Mouse (Mus musculus) retina, postnatal 7 days (tissue): Measurements from ENCODE around the gene St7.

Source experiments
- DNase-seq: peaks from one replicate; pipeline ENCODE4 v3.0.0-alpha.2; 2012; ENCODE audit warnings: low read depth, low spot score

Gene St7

DNA sequence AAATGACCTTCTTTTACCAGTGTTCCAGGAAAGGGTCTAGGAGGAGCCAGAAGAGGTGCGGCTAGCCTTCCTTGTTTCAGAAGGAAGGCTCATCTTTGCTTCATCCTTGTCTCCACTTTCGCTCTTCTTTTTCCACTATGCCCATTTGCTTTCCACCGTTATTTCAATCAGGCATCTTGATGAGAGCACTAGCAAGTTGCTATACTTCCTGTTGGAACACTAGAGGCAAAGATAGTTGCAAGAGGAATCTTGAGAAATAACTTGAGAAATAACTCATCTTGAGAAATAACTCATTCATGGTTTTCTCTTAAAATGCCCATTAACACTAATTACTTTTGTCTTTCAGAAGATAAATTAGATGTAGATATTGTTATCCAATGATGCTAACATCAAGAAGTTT is 202.8 kb downstream of the St7 start:
- no peak for DNase-seq

DNA sequence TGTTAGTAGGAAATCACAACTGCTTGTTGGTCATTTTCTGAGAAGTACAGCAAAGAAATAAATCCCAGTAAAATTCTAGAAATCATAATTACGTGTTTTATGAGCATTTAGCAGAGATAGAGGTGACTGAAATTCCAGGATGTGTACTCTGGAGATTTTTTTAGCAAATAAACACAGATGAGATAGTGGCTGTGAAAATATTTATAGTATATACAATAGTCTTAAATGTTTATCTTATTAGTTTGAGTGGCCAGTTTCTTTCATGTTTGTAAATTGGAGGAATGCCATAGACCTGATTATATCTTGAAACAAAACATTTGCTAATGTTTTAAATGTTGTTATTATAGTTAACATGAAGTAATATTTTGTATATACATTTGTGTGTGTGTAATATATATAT is 205.8 kb downstream of the St7 start:
- no peak for DNase-seq

DNA sequence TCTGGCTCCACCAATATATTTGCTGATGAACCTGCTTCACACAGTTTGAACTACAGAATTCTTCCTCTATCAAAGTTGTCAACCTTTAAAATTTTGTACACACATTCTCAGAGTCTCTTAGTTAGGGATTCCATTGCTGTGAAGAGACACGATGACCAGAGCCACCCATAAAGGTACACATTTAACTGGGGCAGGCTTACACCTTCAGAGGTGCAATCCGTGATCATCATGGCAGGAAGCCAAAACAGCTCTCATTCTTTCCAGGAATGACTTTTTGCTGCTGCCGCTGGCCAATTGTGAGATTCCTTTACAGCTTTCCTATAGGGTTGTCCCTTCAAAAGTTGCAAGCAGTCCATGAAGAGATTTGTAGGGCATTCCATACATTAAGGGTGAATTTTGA is 210.6 kb downstream of the St7 start:
- no peak for DNase-seq

DNA sequence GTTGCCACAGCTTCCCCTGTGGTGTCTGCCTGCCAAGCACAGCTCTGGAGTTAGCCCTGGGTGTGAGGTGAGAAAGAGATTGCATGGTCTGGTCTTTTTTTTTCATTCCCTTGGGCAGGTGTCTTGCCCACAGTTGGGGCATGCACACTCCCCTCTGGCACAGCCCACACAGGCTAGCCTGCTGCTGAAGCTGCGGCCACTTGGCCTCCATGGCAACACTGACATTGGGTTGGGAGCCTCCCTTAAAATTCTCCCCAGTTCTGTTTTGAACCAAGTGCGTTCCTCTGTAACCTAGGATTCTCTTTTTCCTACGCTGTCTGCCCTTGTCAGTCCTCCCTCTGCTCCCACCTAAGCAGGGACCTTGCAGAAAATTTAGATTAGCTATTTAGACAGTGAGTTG is 213.0 kb downstream of the St7 start:
- DNase-seq, result no peak

DNA sequence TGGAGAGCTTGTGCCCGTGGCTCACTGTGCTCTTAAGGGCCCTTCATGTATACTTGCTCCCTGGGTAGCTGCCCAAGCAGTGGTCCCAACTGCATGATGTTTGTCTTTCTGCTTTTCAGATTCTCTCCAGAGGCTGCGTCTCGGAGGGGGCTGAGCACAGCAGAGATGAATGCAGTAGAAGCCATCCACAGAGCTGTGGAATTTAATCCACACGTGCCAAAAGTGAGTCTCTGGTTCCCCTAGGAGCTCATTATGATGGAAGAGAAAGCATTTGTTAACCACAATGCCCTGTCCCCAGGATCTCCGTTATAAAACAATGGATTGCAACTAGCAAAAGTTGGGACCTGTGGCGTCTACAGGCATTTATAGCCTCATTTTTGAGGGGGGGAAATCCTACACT is 213.6 kb downstream of the St7 start:
- no peak for DNase-seq

DNA sequence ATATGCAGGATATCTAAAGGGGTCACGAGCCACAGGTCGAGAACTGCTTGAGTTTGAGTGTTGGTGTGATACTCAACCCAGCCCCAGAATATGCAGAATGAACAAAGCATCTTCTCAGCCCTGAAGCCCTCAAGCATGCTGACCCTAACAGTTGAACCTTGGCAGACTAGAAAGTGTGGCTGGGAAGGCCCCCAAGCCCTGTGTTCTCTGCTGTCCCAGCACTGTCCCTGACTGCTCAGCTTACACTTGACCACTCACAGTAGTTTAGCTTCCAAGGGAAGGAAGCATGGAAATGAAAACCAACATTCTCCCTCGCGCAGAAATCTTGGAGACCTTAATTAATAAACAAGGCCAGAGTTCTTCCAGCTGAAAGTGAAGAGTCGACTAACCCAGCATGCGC is 219.6 kb downstream of the St7 start:
- no peak for DNase-seq

DNA sequence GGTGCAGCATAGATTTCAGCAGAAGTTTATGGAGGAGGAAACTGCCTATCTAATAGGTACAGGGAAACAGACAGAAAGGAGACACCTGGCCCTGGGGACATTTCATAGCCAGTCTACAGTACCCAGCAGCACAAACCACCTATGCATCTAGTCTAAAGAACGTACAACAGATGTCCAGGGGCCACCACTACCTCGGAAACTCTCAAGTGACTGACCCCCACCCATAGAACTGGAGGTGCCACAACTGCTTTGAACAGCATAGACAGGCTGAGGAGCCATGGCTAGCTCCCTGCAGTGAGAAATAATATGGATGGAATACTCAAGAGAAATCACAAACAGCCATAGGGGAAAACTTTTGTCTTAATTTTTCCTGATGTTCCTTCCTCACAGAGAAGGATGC is 220.1 kb downstream of the St7 start:
- no peak for DNase-seq

DNA sequence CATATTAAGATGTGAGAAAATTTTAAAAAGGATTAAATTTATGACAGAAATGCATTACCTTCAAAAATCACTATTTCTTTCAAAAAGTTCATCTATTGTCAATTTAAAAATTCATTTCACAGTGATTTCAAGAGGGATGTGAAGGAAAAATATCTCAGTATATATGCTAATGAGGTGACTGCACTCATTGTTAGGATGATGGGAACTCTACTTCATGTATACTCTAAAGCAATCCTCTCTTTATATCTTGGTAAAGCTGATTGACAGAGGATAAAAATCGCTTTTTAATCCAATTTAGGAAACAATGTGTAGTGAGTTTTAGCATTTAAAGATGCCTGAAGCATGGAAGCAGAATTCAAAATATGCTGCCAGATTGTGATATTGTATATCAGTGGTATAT is 220.6 kb downstream of the St7 start:
- DNase-seq, result no peak

DNA sequence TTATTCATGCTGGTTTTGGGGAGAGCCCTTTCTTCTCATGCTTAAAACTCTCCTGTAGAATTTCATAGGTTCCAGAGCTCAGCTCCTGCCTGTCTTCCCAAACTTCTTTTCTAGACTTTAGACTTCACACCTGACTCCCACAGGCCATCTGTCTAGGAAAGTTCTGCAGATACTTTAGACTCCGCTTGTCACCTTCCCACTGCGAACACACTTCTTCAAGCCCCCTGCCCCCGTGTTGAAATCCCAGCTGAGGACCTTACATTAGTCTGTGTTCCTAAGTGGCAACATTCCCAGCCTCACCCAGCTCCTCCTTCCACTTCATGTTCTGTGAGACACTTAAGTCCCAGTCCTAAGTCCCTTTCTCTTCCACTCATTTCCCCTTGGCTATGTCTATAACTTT is 221.6 kb downstream of the St7 start:
- no peak for DNase-seq

DNA sequence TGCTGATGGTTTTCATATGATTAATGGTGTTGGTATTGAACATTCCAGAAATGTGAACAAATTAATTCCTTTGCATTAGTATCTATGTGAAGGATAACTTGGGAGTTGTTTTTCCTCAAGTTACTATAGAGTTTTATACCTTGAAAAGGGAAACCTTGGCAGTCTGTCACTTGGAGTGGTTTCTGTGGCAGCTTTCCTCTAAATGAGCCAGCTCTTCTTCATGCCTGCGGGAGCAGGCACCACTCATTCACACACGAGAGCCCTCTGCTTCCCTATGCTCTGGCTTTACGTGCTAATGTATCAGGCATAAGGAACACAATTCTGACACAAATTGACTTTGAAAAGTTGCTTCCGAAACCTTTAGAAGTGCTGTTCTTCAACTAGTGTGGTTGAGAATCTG is 224.5 kb downstream of the St7 start:
- no peak for DNase-seq

DNA sequence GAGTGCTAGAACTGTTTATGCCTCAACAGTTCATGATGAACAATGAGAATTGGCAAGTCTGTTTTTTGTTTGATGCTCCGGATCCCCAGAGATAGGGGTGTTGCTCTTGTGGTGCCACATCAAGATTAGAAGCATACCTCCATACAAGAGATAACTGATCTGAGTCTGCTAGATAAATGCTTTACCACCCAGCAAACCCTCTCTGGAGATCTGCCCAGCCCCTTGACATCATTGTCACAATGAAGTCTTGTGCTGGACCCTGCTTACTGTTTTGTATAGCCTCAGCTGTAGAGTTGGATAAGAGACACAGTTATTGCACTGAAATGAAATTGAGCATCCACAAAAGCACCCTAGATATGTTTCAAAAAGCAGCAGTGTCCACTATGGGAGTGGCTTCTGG is 229.4 kb downstream of the St7 start:
- DNase-seq, result no peak

DNA sequence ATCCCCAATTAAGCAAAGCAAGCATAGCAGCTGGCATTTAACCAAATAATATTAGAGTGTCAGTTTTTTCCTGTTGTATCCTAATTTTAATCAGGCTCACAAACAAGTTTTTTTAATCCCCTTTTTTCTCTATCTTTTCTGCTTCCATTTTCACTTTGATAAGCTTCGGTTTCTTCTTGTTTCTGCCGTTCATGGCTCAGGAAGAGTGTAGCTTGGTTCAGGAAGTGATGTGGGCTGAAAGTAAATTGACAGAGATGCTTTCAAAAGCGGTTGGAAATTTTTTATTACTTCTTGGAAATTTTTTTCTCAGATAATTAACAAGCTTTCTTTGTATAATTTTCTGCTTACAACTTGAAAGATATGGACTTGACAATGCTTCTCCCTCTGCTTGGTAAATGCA is 230.2 kb downstream of the St7 start:
- no peak for DNase-seq

DNA sequence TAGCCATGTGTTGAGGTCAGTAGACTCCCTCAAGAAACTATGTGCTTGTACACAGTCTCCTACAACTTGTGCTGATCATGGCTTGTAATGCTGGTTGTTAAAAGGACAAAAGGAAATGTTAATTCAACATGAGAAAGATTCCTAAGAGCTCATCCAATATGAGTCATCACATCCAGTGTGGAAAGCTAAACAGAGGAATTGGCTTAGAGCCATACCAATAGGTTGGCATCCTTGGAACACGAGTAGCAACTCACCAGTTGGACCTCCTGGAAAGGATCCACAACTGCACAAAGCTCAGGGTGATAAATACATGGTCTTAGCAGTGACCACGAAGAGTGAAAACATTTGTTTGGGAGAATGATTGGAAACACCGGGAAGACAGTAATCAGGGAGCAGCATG is 230.6 kb downstream of the St7 start:
- no peak for DNase-seq

DNA sequence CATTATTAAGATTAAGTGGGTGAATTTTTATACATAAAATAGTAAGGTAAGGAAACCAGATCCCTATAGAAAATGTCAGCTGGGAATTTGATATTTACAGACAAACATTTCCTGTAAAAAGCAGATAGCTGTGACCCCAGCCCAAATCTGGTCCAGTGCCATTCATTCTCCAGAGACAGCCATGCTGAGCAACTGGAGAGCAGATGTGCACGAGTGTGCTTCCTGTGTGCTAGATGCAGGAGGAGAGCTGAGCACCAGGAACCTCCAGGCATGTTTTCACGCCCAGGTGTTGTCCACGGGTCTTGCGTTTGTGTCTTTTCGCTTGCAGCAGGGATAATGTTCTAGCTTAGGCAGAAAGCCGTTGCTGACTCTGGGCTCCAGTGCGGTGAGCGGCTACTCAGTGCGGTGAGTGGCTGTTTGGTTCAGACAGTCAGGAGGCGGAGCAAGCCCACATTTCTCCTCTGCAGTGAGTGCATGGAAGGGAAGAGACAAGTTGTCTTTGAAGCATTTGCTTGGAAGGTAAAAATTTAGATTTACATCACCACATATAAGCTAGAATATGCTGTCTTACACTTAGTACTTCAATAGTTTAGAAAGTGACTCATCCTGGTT is 231.3 kb downstream of the St7 start:
- DNase-seq, result no peak

DNA sequence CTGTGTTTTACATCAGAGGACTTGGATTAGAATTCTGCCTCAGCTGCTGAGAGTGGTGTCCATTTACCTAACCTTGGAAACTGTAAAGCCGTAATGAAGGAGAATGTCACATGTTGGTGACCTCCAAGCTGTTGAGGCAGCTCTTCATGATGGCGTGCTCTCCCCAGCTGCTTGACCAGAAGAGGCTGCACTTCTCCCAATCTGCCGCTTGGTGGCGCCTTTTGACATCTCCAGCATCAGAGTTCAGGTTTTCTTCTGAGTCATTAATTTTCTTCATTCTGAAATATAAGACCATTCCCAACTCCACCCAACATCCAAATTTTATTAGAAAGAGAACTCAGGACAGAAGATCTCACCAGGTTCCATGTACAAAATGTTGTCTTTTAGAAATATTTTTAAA is 232.5 kb downstream of the St7 start:
- no peak for DNase-seq

DNA sequence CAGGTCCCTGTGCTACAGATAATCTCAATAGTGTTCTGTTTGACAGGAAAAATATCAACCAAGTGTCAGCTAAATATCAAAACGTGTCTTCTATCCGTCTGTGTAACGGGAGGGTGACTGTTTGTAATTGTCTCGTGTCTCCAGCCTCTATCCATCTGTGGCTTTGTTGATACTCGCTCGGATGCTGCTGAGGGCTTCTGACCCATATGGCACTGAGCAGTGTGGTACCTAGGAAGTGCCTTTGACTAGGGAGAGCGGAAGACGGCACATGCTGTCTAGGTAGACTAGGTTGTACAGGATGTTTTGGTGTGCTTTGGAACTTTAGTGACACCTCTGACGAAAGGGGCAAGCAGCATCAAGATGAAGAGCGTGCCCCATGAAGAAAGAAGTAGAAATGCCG is 235.0 kb downstream of the St7 start:
- DNase-seq, result no peak

DNA sequence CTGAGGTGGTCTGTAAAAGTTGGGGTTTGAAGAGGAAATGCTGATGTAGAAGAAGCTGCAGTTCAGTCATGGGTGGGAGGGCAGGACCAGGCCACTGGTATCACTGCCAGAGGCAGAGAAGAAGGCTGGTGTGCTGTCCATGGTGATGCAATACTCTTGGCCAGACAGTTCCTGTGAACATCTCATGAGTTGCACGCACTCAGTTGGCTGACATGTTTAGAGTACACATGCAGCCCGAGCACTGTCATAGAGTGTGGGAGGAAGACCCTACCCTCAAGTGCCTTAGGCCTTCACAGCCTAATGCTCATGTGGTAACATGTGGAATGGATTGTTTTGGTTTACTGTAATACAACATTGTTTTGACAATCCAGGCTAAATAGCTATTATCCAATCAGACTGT is 238.5 kb downstream of the St7 start:
- no peak for DNase-seq

DNA sequence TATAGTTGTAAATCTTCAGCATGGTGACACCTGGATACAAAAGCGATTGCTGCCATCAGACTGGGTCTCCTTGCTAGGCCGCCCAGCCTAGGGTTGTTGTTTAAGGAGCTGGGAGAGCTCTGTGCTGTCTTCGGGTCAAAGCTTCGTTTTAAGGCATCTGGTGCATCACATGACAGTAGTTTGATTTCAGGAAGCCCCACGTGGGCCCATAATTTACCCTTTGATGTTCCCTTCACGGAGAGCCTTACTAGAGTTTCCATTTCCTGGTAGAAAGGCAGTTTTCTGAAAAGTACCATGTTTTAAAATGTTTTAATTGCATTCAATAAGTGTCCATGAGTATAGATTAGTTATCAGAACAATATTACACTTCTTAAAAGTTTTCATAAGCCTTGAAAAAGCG is 239.1 kb downstream of the St7 start:
- DNase-seq, result no peak

DNA sequence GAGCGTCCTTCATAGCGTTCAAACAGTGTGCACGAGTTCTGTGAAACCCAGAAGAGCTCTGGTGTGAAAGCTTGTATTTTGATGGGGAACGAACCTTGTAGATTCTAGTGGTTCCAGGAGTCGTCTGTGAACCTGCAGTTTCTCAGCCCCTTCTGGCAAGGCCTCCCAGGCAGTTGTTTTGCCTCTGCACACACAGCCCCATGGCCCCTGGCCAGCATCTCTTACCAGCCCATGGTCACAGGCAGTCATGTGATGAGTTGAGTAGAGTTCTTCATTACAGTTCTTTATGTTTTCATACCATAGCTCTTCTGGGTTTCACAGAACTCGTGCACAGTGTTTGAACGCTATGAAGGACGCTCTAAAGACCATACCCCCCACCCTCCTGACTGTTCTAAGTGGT is 240.1 kb downstream of the St7 start:
- DNase-seq, result no peak

DNA sequence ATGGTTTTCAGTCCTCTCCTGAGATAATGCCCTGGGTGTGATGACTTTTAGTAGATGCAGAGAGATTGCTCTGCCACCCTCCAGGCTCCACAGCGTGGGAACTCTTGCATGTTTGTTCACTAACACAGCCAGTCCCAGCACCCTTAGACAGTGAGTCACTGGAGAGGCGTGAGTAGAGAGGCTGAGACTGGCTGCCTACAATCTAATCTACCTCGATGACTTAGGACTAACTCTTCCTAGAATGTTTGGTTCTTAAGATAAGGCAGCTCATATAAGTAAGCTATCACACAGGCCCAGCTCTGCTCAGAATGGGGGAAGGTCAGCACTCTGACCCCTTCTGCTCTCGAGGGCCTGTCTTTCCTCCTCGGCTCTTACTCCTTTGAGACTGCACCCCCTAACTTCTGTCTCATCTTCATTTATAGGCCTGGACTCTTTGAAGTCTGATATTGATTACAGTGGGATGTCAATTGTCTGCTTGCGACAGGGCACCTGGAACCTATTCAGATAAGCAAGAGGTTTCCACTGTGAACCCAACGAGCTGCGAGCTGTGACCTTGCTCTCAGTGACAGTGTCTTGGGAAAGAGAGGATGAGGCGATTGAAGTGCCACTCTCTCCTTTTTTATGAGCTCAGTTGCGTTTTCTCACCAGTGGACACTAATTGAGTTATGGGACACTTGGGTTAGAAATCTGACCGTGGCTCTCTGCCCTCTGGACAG is 246.1 kb downstream of the St7 start:
- DNase-seq, result no peak

DNA sequence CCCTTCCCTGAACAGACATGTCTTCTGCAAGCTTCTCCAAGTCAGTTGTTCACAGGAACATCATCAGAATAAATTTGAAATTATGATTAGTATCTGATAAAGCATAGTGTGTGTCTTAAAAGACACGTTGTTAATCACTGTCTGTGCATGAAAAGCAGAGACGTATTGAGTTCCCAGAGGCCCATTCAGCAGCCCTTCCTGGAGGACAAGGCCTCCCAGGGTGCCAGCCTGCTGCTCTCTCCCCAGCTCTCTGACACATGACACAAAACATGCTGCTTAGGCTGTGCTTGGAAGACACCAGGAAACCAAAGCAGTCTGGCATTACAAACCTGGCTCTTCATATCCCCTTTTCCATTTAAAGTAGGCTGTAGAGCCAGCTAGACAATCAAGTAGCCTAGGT is 249.2 kb downstream of the St7 start:
- no peak for DNase-seq

DNA sequence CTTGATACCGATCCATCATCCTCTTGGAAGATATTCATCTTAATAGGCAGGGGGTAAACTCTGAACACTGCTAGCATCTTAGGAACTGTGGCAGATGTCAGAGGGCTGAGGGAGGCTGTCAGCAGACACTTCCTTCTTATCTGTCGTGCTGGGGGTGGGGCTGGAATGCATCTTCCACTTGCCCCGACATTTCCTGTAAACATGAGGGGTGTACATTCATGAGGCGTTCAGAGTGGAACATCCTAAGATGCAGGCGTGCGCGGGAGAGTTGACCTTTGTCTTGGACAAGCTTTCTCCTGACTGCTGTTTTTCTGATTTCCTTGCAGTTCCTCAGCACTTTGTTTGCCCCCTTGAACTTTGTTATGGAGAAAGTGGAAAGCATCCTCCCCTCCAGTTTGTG is 249.6 kb downstream of the St7 start:
- no peak for DNase-seq

DNA sequence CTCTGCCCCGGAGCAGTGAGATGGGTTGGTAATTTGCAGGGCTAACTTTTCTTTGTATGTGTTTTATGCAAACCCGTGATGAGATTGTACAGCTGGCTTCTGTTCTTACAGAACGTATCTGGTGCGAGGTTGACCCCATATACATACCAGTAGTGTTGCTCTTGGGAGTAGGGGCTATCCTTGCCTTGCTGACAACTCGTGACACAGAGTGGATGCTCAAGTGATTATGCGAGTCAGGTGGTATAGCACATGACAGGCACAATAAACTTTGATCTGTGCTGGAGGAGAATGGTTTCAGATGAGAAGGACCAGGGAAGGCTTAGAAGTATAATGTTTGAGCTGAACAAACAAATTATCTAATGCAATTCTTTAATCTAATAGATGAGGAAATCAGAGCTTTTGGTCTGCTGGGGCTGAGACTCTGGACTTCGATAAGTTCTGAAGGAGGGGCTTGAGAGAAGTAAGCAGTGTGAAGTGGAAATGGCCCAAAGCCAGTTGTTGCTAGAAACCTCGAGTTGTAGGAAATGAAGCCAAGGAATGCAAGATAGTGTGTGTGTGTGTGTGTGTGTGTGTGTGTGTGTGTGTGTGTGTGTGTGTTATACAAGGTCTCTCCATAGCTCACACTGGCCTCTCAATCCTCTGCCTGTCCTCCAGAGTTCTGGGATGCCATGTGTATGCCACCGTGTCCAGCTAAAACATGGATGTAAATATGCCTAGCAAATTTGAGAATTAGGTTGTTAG is 251.3 kb downstream of the St7 start:
- no peak for DNase-seq
